Mouse (Mus musculus): ENCODE data around the gene Olfr586. TPM values are rescaled to one million over a fixed set of nuclear protein-coding genes. Genes with fewer than 3 reads are reported as not detected.

The Olfr586 gene
- total RNA-seq (2021), result not detected
- long read RNA-seq, experiment 1, result 0 reads
- long read RNA-seq, experiment 2, result 0 reads

GRCm38 (mm10) chr7:103125538-103125937 lies at the start of gene Olfr586:
Gene Olfr586 (minus strand): TSS chr7:103125638.
- DNase-seq, result no peak

DNA sequence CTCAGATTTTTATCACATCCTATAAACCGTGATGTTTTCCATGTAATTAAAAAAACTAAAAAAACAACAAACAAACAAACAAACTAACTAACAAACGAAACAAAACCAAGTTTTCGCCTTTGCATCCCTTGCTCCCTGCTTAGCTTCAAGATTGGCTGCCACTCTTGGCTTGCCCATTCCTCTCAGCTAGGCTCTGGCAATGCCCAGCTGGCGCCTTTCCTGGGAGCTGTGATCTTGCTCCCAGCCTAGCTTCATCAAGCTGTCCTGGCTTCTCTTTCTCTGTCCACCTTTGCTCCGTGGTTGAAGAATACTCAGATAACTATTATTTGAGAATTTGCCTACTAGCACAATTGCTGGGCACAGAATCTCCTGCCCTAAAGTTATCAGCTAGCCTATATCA lies 44.3 kb upstream of the Olfr586 start:
- DNase-seq, result no peak

- no peak for DNase-seq
Measured at GRCm38 (mm10) chr7:103156256-103156655, 30.8 kb upstream of the Olfr586 start, which contains the start of gene Olfr589. Gene Olfr589 (minus strand): TSS chr7:103156356.

- DNase-seq, result no peak
Measured at GRCm38 (mm10) chr7:103140579-103140978, 15.1 kb upstream of the Olfr586 start, which contains the start of gene Olfr588-ps1. Gene Olfr588-ps1 (plus strand): TSS chr7:103140879.

- peak; percentile 1 for DNase-seq
Measured at GRCm38 (mm10) chr7:103119406-103119805, 6.0 kb downstream of the Olfr586 start.

- no peak for DNase-seq
Measured at GRCm38 (mm10) chr7:103097420-103097819, 28.0 kb downstream of the Olfr586 start, which contains the start of gene Olfr585. Gene Olfr585 (plus strand): TSS chr7:103097720.

DNA sequence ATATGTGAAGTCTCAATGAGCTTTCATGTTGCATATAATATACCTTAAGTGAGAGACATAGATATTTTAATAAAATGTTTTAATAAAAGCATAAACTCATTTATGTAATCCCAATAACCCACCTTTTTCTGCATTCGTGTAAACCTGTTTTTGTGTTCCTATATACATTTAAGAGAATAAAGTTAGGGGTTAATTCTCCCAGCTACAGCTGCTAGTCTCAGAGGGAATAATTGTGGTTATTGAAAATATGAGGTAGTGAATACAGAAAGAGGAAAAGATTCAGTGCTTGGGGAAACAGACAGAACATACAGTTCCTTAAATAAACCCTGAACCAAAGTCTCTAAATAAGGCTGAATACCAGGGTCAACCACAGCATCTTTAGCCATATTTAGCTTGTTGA lies 43.9 kb downstream of the Olfr586 start, which contains the start of gene Olfr584:
Olfr584 (plus strand) TSS at position 301 of the 400 bp plus-strand sequence.
- DNase-seq, result no peak

Other genes with a start within 250 kb of the Olfr586 start
- not detected for gene Olfr568, start 248.5 kb downstream of the Olfr586 start, total RNA-seq (2021)
- gene Olfr569, start 234.8 kb downstream of the Olfr586 start, total RNA-seq (2021), result not detected
- not detected for gene Olfr570, start 231.1 kb downstream of the Olfr586 start, total RNA-seq (2021)
- not detected for gene Olfr571, start 208.1 kb downstream of the Olfr586 start, total RNA-seq (2021)
- gene Olfr572, start 201.2 kb downstream of the Olfr586 start, total RNA-seq (2021), result not detected
- gene Olfr573-ps1, start 183.1 kb downstream of the Olfr586 start, total RNA-seq (2021), result not detected
- not detected for gene Olfr574, start 177.2 kb downstream of the Olfr586 start, total RNA-seq (2021)
- not detected for gene Olfr575, start 166.9 kb downstream of the Olfr586 start, total RNA-seq (2021)
- gene Olfr576, start 163.0 kb downstream of the Olfr586 start, total RNA-seq (2021), result not detected
- gene Olfr577, start 149.7 kb downstream of the Olfr586 start, total RNA-seq (2021), result not detected
- not detected for gene Olfr578, start 136.3 kb downstream of the Olfr586 start, total RNA-seq (2021)
- gene Olfr582, start 87.6 kb downstream of the Olfr586 start, total RNA-seq (2021), result not detected
- gene Olfr583, start 74.3 kb downstream of the Olfr586 start, total RNA-seq (2021), result not detected
- not detected for gene Olfr584, start 43.8 kb downstream of the Olfr586 start, total RNA-seq (2021)
- gene Olfr585, start 27.9 kb downstream of the Olfr586 start, total RNA-seq (2021), result not detected
- gene Olfr588-ps1, start 15.2 kb upstream of the Olfr586 start, total RNA-seq (2021), result not detected
- gene Olfr589, start 30.7 kb upstream of the Olfr586 start, total RNA-seq (2021), result not detected
- gene Olfr591, start 52.7 kb upstream of the Olfr586 start, total RNA-seq (2021), result not detected
- gene Olfr592, start 59.2 kb upstream of the Olfr586 start, total RNA-seq (2021), result not detected
- gene Olfr593, start 86.2 kb upstream of the Olfr586 start, total RNA-seq (2021), result not detected
- not detected for gene Olfr594, start 91.4 kb upstream of the Olfr586 start, total RNA-seq (2021)
- gene Usp17ld, start 126.9 kb upstream of the Olfr586 start, total RNA-seq (2021), result not detected
- not detected for gene Olfr596, start 180.0 kb upstream of the Olfr586 start, total RNA-seq (2021)
- not detected for gene Olfr597, start 190.7 kb upstream of the Olfr586 start, total RNA-seq (2021)
- not detected for gene Olfr598, start 197.9 kb upstream of the Olfr586 start, total RNA-seq (2021)
- gene Olfr599, start 210.3 kb upstream of the Olfr586 start, total RNA-seq (2021), result not detected
- not detected for gene Olfr600, start 224.0 kb upstream of the Olfr586 start, total RNA-seq (2021)
- not detected for gene Olfr601, start 237.0 kb upstream of the Olfr586 start, total RNA-seq (2021)

All from adrenal gland, postnatal 10 days (tissue).